Mouse (Mus musculus) hindbrain, embryonic 13.5 days (tissue): Measurements from ENCODE around the gene Tsga10. TPM values are rescaled to one million over a fixed set of nuclear protein-coding genes. Genes with fewer than 3 reads are reported as not detected.
A peak's percentile ranks its signal among the peaks of the same experiment; 100 is the strongest.
"Not testable (repeated sequence)": the region's sequence is repeated elsewhere in the genome, so short reads cannot be mapped to it uniquely, and the experiment has no call there.

Experiments
- ATAC-seq: fragments of 200-750 bp; cut with Nextera tagmentation; 2 replicates; pipeline ENCODE4 v1.8.0; 2017; ENCODE audit warnings: moderate TSS enrichment; ENCODE audit not compliant: low FRiP score
- H3K27ac ChIP-seq: fragments of 300-500 bp; sonication (generic); 2 replicates; pipeline ENCODE4 v1.5.1; 2015; ENCODE audit warnings: inconsistent platforms, mild to moderate bottlenecking, moderate library complexity
- H3K27me3 ChIP-seq: fragments of 300-500 bp; sonication (generic); 2 replicates; pipeline ENCODE4 v1.6.1; 2015; ENCODE audit warnings: mild to moderate bottlenecking, inconsistent platforms
- H3K36me3 ChIP-seq: fragments of 300-500 bp; sonication (generic); 2 replicates; pipeline ENCODE4 v1.6.1; 2015; ENCODE audit warnings: mild to moderate bottlenecking, inconsistent platforms
- H3K4me1 ChIP-seq: fragments of 300-500 bp; sonication (generic); replicated peaks from 2 replicates; pipeline ENCODE4 v1.6.1; 2015; ENCODE audit warnings: inconsistent platforms
- H3K4me2 ChIP-seq: fragments of 300-500 bp; sonication (generic); 2 replicates; pipeline ENCODE4 v1.6.1; 2015; ENCODE audit warnings: inconsistent platforms, mild to moderate bottlenecking, moderate library complexity
- H3K4me3 ChIP-seq: fragments of 300-500 bp; sonication (generic); 2 replicates; pipeline ENCODE4 v1.5.1; 2015; ENCODE audit warnings: mild to moderate bottlenecking, inconsistent platforms
- H3K9ac ChIP-seq: fragments of 300-500 bp; sonication (generic); 2 replicates; pipeline ENCODE4 v1.6.1; 2015; ENCODE audit warnings: mild to moderate bottlenecking, inconsistent platforms
- H3K9me3 ChIP-seq: fragments of 300-500 bp; sonication (generic); 2 replicates; pipeline ENCODE4 v1.6.1; 2016; ENCODE audit warnings: inconsistent platforms
- WGBS: fragments of 180-500 bp; shearing (Covaris S2); methylation state at CpG from one replicate; pipeline ENCODE4 v1.1.7; 2015; 5-methylcytosine and 5-hydroxymethylcytosine counted together
- polyA plus RNA-seq: library from polyadenylated mRNA; unstranded; fragments of >200 nt; fragmentation: Nextera tagmentation; extraction: Ambion mirVana; gene quantifications from 2 replicates; pipeline ENCODE4 v1.2.1, GENCODE M21; 2015

The Tsga10 gene
- polyA plus RNA-seq, 1 experiment from 2014 or later, result 22.3 TPM

DNA sequence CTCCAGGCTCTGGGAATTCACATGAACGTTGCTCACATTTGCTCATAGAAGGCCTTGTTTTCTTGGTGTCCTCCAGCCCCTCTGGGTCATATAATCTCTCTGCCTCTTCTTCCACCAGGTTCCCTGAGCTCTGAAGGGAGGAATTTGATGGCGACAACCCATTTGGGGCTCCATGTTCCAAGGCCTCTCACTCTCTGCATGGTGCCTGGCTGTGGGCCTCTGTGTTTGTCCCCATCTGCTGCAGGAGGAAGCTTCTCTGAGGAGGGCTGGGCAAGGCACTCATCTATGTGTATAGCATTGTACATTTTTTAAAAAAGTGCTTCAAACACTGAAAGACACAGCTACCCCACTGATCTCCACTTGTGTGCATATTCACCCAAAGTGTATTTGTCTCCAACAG lies 34.5 kb downstream of the Tsga10 start:
- ATAC-seq, result no peak
- H3K4me1 ChIP-seq, result no peaks in the 10 kb centered on the region
- H3K9ac ChIP-seq, result no peak overlapping the region
- no peak overlapping the region for H3K27ac ChIP-seq
- H3K36me3 ChIP-seq, result peaks cover 29% of the 10 kb centered on the region
- H3K4me2 ChIP-seq, result no peak overlapping the region
- H3K9me3 ChIP-seq, result no peaks in the 10 kb centered on the region; the same call in 1 of the 2 replicates
- 74% methylated on average over 2 of the region's 2 CpGs for WGBS
- no peak overlapping the region for H3K4me3 ChIP-seq
- H3K27me3 ChIP-seq, result no peaks in the 10 kb centered on the region

DNA sequence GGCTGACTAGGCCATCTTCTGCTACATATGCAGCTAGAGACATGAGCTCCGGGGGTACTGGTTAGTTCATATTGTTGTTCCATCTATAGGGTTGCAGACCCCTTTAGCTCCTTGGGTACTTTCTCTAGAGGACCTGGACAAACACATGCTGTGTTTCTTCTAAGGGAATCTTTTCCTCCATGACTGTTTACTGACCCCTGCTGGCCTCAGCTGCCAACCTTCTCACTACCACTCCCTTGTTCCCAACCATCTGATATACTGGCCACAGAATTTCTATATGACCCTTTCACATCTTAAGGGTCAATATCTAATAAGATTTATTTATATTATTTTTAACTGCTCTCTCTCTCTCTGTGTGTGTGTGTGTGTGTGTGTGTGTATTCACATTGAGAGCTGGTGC lies 63.9 kb downstream of the Tsga10 start:
- ATAC-seq, H3K27me3 ChIP-seq, H3K9me3 ChIP-seq, H3K36me3 ChIP-seq, H3K27ac ChIP-seq, H3K9ac ChIP-seq, H3K4me3 ChIP-seq, H3K4me1 ChIP-seq, H3K4me2 ChIP-seq: not testable (repeated sequence)
- WGBS, result 80% methylated on average over 1 of the region's 1 CpGs

DNA sequence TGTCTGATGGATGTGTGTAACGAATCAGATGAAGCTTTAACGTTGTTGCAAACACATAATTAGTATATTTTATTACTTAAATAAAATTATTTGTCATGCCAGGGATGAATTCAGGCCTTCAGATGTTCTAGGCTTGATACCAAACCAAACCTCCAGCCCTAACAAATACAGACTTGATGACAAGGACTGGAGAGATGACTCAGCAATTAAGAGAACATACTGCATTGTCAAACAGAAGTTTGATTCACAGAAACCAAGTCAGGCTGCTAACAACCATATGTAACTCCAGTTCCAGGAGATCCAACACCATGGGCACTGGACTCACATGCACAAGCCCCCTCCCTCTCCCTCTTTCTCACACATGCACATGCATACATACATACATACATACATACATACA lies 65.9 kb downstream of the Tsga10 start:
- 94% methylated on average over 2 of the region's 2 CpGs for WGBS
- Histone ChIP-seq H3K4me2 (no peak overlapping the region), H3K9ac (no peak overlapping the region), H3K36me3 (no peaks in the 10 kb centered on the region), H3K27ac (no peak overlapping the region), H3K4me3 (no peak overlapping the region), H3K9me3 (no peaks in the 10 kb centered on the region), H3K4me1 (no peaks in the 10 kb centered on the region), H3K27me3 (no peaks in the 10 kb centered on the region)
- ATAC-seq, result no peak

DNA sequence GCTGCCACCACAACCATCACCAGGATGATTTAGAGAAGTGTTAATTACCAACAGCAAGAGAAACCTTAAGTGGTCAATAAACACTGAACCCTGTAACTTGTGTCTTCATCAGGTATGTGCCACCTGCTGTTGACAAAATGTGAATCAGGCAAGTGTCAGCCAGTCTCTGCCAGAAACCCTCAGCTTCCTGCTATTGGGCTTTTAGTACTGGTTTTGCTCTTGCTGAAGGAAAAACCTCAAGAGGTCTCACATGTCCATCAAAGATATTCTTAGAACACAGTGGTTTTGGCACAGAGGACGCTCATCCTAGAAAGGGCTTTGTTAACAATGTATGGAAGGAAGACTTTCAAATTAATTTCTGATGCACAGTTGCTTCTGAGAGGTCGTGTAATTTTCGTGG lies 66.7 kb downstream of the Tsga10 start:
- no peak for ATAC-seq

DNA sequence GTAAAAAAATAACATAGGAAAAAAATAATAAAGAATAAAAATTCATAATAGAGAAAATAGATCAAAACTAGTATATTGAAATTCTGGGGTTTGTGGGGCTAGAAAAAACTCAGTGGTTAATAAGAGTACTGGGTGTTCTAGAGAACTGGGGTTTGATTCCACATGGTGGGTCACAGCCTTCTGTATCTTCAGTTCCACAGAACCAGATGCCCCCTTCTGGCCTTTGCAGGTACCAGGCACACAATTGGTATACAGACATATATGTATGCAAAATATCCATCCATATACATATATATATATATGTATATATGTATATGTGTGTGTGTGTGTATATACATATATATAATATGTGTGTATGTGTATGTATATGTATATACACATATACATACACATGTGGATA lies 106.8 kb downstream of the Tsga10 start:
- Histone ChIP-seq H3K4me2 (no peak overlapping the region), H3K27me3 (no peaks in the 10 kb centered on the region), H3K36me3 (no peaks in the 10 kb centered on the region), H3K4me1 (no peaks in the 10 kb centered on the region), H3K9ac (no peak overlapping the region), H3K9me3 (no peaks in the 10 kb centered on the region), H3K4me3 (no peak overlapping the region), H3K27ac (no peak overlapping the region)
- no peak for ATAC-seq

More for the DNA sequence above, 66.7 kb downstream of the Tsga10 start:
- Histone ChIP-seq H3K27me3 (no peaks in the 10 kb centered on the region), H3K4me3 (no peak overlapping the region), H3K36me3 (no peaks in the 10 kb centered on the region), H3K4me1 (no peaks in the 10 kb centered on the region), H3K9ac (no peak overlapping the region), H3K9me3 (no peaks in the 10 kb centered on the region), H3K4me2 (no peak overlapping the region), H3K27ac (no peak overlapping the region)
- 74% methylated on average over 3 of the region's 3 CpGs for WGBS

DNA sequence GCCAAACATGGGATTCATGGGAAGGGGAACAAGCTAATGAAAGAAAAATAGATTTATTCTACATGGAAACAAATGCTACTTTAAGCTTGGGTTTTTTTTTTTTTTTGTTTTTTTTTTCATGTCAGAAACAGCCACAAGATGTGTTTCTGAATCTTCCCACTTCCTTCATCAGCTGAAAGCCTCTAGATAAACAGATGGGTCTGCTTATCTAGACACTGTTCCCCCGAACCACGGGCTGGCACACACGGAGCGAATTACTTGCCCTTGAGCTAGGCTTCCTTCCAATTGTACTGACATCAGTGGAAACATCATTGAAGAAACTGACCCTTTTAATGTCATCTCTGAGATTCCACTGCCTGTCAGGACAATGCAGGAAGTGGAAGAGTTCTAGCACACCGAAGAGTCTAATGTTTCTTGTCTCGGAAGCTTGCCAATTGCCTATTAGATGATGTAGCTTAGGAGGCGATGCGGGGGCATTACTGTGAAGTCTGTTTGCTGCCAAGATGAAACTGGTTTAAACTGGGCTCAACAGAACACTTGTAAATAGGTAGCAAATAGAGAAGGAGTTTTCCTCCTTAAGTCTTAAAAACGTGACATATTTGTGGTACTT lies 121.5 kb downstream of the Tsga10 start:
- ATAC-seq, result no peak
- Histone ChIP-seq H3K4me2 (no peak overlapping the region), H3K4me3 (no peak overlapping the region), H3K9me3 (peaks cover 3% of the 10 kb centered on the region; the same call in 1 of the 2 replicates), H3K4me1 (peaks cover 13% of the 10 kb centered on the region; the same call in 1 of the 2 replicates), H3K36me3 (no peaks in the 10 kb centered on the region), H3K27ac (no peak overlapping the region), H3K27me3 (no peaks in the 10 kb centered on the region), H3K9ac (no peak overlapping the region)
- WGBS, result 86% methylated on average over 9 of the region's 9 CpGs

DNA sequence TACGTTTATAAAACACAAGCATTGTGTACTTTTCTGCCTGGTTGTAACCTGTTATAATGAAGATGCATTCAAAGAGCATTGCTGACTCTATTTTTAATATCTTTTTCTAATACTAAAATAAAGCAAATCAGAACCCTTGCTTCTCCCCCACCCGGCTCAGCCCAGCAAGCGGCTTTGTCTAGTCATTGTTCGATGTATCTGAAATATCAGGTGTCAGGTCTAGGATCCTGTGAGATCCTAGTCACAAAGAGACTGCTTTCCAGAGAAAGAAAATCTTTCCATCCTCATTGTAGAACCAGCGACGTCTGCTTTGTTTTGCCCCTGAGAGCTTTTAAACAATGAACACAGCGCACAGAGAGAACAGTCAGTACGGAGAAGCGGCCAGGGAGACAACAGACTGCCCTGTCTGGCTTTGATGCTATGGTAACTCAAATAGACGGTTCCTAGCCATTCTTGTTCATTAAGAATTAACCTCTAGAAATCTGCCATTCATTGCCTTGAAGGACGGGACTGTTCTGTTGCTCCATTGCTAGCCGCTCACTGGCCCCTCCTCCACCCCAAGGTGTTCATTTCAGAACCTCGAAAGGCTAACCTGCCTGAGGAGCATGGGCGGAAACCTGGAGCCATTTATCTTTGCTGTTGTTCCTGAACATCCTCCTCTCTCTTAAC lies 123.5 kb downstream of the Tsga10 start:
- WGBS, result 31% methylated on average over 14 of the region's 14 CpGs

DNA sequence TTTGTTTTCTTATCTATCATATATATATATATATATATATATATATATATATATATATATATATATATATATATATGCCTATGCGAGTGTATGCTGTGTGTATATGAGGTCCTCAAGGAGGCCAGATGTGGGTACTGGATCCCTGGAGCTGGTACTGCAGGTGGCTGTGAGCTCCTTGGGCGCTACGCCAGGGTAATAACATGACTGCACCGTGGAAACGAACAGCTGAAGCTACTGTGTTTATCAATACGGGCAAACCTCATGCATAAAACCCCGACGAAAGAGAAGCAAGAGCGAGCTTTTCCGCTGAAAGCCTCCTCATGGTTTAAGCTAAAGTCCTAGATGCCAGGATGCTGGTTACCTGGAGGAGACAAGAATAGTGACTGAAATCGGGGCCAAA lies 124.1 kb downstream of the Tsga10 start:
- 65% methylated on average over 11 of the region's 11 CpGs for WGBS

More for the DNA sequence above, 123.5 kb downstream of the Tsga10 start:
- 0 out of 2 replicates have a peak overlapping the region, but pooled peaks have one; percentile 12 for H3K4me3 ChIP-seq
- H3K4me1 ChIP-seq, result peaks cover 13% of the 10 kb centered on the region; the same call in 1 of the 2 replicates
- ATAC-seq, result peak; percentile 59; the same call in 1 of the 2 replicates
- peak overlapping the region; percentile 83 for H3K27ac ChIP-seq
- peaks cover 3% of the 10 kb centered on the region; the same call in 1 of the 2 replicates for H3K9me3 ChIP-seq
- H3K27me3 ChIP-seq, result no peaks in the 10 kb centered on the region
- no peaks in the 10 kb centered on the region for H3K36me3 ChIP-seq
- H3K9ac ChIP-seq, result peak overlapping the region; percentile 56
- peak overlapping the region; percentile 36 for H3K4me2 ChIP-seq

DNA sequence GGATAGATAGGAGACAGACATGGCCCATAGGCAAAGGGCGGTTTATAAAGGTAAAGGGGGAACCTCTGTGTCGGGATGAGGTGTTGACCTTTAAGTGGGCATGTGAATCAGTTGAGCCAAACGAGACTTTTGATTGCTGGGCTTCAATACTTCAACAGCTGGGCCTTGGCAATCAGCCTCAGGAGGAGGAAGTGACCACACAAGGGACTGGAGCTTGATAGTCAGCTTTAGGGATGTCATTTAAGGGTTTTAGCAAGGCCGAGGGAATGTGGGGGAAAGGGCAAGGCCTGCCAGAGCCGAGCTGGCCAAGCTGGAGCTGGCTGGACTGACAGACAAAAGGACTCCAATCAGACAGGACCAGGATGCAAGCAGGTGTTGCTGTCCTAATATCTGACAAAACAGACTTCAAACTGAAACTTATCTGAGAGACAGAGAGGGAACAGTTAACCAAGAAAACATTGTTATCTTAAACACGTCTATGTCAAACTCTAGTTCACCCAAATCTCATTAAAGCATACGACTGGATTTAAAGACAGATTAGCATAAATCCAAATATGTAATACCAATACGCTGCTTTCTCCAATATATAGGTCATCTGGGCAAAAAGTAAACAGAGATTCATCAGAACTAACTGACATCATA lies 125.9 kb downstream of the Tsga10 start:
- Histone ChIP-seq H3K4me2 (no peak overlapping the region), H3K9me3 (no peaks in the 10 kb centered on the region), H3K9ac (no peak overlapping the region), H3K36me3 (no peaks in the 10 kb centered on the region), H3K4me3 (no peak overlapping the region), H3K27ac (no peak overlapping the region), H3K4me1 (peaks cover 13% of the 10 kb centered on the region; the same call in 1 of the 2 replicates), H3K27me3 (no peaks in the 10 kb centered on the region)
- ATAC-seq, result no peak
- WGBS, result 85% methylated on average over 8 of the region's 8 CpGs

More for the DNA sequence above, 124.1 kb downstream of the Tsga10 start:
- ATAC-seq, result 0 out of 2 replicates have a peak, but pooled peaks have one; percentile 28
- Histone ChIP-seq H3K4me1 (peaks cover 13% of the 10 kb centered on the region; the same call in 1 of the 2 replicates), H3K27ac (peak overlapping the region; percentile 83; the same call in 1 of the 2 replicates), H3K4me3 (no peak overlapping the region), H3K9me3 (peaks cover 3% of the 10 kb centered on the region; the same call in 1 of the 2 replicates), H3K36me3 (no peaks in the 10 kb centered on the region), H3K27me3 (no peaks in the 10 kb centered on the region), H3K4me2 (no peak overlapping the region), H3K9ac (no peak overlapping the region)

DNA sequence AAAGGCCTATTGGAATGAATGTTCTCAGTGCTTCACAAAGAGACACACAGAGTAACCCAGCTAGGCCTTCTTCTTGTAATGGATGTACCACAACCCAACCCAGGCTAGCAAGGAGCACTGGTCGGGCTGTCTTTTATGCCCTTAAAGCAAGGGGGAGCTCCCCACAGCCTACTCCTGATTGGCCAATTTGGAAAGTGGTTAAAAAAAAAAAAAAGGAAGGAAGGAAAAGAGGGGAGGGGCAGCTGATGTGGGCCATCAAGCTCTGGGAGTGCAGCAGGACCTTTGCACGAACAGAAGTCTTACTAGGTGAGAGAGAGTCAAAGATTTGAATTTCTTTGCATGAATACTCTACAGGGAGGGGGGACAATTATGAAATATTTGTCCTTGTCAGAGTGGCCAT lies 127.3 kb downstream of the Tsga10 start:
- H3K36me3 ChIP-seq, result no peaks in the 10 kb centered on the region
- H3K9me3 ChIP-seq, result no peaks in the 10 kb centered on the region
- 0 out of 2 replicates have a peak, but pooled peaks cover 3% of the 10 kb centered on the region for H3K27me3 ChIP-seq
- H3K9ac ChIP-seq, result no peak overlapping the region
- H3K4me2 ChIP-seq, result no peak overlapping the region
- H3K27ac ChIP-seq, result no peak overlapping the region
- H3K4me1 ChIP-seq, result peaks cover 13% of the 10 kb centered on the region; the same call in 1 of the 2 replicates
- WGBS, result 66% methylated on average over 2 of the region's 2 CpGs
- ATAC-seq, result no peak
- no peak overlapping the region for H3K4me3 ChIP-seq

DNA sequence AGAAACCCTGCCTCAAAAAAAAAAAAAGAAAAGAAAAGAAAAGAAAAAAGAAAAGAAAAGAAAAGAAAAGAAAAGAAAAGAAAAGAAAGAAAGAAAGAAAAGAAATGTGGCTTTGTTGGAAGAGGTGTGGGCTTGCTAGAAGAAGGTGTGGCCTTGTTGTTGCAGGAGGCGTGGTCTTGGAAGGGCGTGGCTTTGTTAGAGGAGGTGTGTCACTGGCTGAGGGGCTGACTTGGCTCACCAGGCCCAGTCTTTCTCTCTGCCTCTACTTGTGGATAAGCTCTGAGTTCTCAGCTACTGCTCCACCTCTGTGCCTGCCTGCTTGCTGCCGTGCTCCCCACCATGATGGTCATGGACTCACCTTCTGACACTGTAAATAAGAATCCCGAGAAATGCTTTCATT lies 129.2 kb downstream of the Tsga10 start:
- Histone ChIP-seq H3K4me2 (no peak overlapping the region), H3K9ac (no peak overlapping the region), H3K4me1 (no peaks in the 10 kb centered on the region), H3K9me3 (no peaks in the 10 kb centered on the region), H3K27me3 (0 out of 2 replicates have a peak, but pooled peaks cover 3% of the 10 kb centered on the region), H3K27ac (no peak overlapping the region), H3K36me3 (no peaks in the 10 kb centered on the region), H3K4me3 (no peak overlapping the region)
- 81% methylated on average over 4 of the region's 4 CpGs for WGBS
- no peak for ATAC-seq

DNA sequence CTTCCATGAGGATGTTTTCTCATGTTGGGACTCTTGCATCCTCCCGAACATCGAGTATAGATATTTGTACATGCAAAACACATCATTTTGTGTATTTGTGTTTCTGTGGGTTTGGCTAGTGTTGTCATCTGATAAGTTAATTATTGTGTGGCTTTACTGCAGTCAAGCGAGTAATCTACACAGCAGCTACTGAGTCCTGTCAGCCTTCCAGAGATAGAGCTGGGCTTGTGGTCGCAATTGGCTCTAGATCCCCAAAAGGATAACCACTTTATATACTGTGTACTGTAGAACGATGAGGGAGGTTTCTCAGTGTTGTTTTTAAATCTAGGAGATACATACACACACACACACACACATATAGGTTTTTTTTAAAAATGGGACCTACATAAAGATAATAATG lies 130.3 kb downstream of the Tsga10 start:
- Histone ChIP-seq H3K9ac (no peak overlapping the region), H3K4me2 (no peak overlapping the region), H3K4me3 (no peak overlapping the region), H3K36me3 (no peaks in the 10 kb centered on the region), H3K27me3 (0 out of 2 replicates have a peak, but pooled peaks cover 3% of the 10 kb centered on the region), H3K9me3 (no peaks in the 10 kb centered on the region), H3K4me1 (no peaks in the 10 kb centered on the region), H3K27ac (no peak overlapping the region)
- WGBS, result 95% methylated on average over 5 of the region's 5 CpGs
- no peak for ATAC-seq
